Mouse (Mus musculus) retina, embryonic 14.5 days (tissue): ENCODE data around the gene Idh3b.

Experiments
- DNase-seq: peaks from one replicate; pipeline ENCODE4 v3.0.0-alpha.2; 2015; ENCODE audit warnings: low spot score

Gene Idh3b

DNA sequence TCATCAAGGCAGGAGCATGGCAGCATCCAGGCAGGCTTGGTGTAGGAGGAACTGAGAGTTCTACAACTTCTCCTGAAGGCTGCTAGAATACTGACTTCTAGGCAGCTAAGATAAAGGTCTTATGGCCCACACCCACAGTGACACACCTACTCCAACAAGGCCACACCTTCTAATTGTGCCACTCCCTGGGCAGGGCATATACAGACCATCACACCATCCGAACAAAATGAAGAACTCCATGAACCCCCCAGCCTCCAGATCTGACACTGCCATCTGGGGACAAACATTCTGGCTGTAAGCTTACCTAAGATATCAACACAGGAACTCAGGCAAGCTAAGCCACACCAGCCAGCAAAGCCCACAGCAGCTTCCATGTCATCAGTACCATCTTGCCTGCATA lies 18.8 kb downstream of the Idh3b start:
- no peak for DNase-seq

DNA sequence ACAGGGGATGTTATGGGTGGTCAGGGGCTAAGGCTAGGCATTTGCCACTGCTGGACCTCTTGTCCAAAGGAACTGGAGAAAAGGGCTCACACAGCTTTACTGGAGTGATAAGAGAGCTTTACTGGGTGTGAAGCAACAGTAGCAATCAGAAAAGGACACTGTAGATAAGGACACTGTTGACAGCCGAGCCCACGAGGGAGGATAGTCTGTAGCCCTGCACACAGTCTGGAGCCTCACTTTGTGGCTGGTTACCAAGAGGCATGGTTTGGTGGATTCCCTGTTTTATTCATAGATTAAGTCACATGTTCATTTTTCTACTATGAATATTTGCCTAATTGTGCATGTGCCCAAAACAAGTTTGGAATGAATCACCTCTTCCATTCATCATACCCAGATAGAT lies 21.9 kb downstream of the Idh3b start:
- DNase-seq, result no peak

GRCm38 (mm10) chr2:130261914-130262313 lies 22.4 kb downstream of the Idh3b start:
- DNase-seq, result no peak

DNA sequence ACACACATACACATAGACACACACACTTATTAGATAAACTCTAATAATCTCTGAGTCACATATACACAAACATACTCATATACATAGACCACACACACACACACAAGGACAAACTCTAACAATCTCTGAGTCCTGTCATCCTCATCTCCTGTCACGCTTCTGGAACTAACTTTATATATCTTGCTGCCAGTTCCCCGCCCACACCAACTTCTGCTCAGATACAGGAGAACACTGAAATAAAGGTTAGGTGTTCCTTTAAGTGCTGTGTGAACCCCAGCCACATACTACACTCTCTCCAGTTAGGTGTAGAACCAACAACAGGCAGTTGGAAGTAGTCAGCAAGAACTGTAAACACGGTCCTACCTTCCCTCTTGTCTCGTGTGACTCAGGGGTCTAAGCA lies 23.5 kb downstream of the Idh3b start:
- DNase-seq, result no peak

- no peak for DNase-seq
These were observed 27.6 kb downstream of the Idh3b start for GRCm38 (mm10) chr2:130256762-130257161.

DNA sequence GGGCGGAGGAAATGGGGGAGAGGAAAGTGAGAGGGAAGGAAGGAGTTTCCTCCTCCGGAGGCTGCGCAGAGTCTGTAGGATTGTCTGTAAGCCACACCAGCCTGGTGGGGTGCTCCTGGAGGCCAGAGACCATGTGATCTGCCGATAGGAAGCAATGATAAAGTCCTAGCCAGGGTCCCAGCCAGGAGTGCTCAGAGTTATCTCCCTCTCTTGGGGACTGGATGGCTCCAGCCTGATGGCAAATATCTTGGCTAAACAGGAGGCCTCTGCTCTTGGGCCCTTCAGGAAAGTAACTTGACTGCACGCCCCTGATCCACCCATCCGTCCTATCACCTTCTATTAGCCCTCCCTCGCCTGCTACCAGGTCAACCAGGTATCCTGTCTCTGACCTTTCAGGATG lies 36.1 kb downstream of the Idh3b start:
- DNase-seq, result no peak

GRCm38 (mm10) chr2:130246912-130247311 lies 37.4 kb downstream of the Idh3b start:
- DNase-seq, result peak; percentile 75
